Mouse (Mus musculus) ES-E14 (cell line): Measurements from ENCODE around the gene A230050P20Rik.

Experiments used
- CHD2 ChIP-seq: IDR thresholded peaks from 2 replicates; pipeline ENCODE4 v1.6.1; 2014; ENCODE audit warnings: mild to moderate bottlenecking, low read depth, low read length, inconsistent platforms
- HCFC1 ChIP-seq: IDR thresholded peaks from 2 replicates; pipeline ENCODE4 v1.6.1; 2012; ENCODE audit warnings: low read length, inconsistent platforms, borderline replicate concordance; ENCODE audit not compliant: insufficient read depth
- MAFK ChIP-seq: IDR thresholded peaks from 2 replicates; pipeline ENCODE4 v1.6.1; 2014; ENCODE audit warnings: mild to moderate bottlenecking, low read depth, low read length, inconsistent platforms; ENCODE audit not compliant: insufficient read depth
- ZC3H11A ChIP-seq: IDR thresholded peaks from 2 replicates; pipeline ENCODE4 v1.6.1; 2012; ENCODE audit warnings: low read depth, mild to moderate bottlenecking, inconsistent platforms, low read length, borderline replicate concordance

DNA sequence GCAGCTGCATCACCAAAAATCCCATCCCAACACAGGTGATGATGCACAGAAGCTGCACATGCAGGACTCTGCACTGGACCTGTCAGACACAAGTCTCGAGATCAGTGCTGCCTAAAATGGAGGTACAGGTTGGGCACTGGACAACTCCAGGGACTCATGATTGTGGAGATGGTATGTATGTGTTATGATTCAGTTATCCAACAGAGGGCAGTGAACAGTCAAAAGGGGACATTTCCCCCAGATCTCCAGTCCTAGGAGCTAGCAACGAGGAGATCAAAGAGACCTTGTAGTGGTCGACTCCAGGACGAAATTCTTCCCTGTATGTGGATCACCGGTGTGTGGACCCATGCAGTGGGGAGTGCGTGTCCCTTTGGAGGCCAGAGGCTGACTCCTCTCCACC is 8.5 kb upstream of the A230050P20Rik start:
- TF ChIP-seq MAFK, result no peak
- TF ChIP-seq ZC3H11A, result no peak
- TF ChIP-seq HCFC1, result no peak
- no peak for TF ChIP-seq CHD2
